Mouse (Mus musculus) lung, embryonic 14.5 days (tissue): ENCODE data around the gene Cflar. TPM values are rescaled to one million over a fixed set of nuclear protein-coding genes. Genes with fewer than 3 reads are reported as not detected.

Experiments used
- ATAC-seq: fragments of 200-750 bp; cut with Nextera tagmentation; 2 replicates; pipeline ENCODE4 v1.8.0; 2017; ENCODE audit warnings: mild to moderate bottlenecking, moderate TSS enrichment, moderate library complexity; ENCODE audit not compliant: insufficient read depth
- DNase-seq: peaks from one replicate; pipeline ENCODE4 v3.0.0-alpha.2; 2015
- H3K27ac ChIP-seq: fragments of 300-500 bp; sonication (generic); 2 replicates; pipeline ENCODE4 v1.5.1; 2014; ENCODE audit warnings: low read depth, mild to moderate bottlenecking, moderate library complexity
- H3K27me3 ChIP-seq: fragments of 300-500 bp; sonication (generic); 2 replicates; pipeline ENCODE4 v1.6.1; 2014; ENCODE audit warnings: low read length, control low read depth; ENCODE audit not compliant: insufficient read depth
- H3K36me3 ChIP-seq: fragments of 300-500 bp; sonication (generic); 2 replicates; pipeline ENCODE4 v1.6.1; 2014; ENCODE audit warnings: control low read depth; ENCODE audit not compliant: insufficient read depth
- H3K4me1 ChIP-seq: fragments of 300-500 bp; sonication (generic); 2 replicates; pipeline ENCODE4 v1.6.1; 2014; ENCODE audit warnings: antibody characterized with exemption, control low read depth; ENCODE audit not compliant: insufficient read depth
- H3K4me2 ChIP-seq: fragments of 300-500 bp; sonication (generic); 2 replicates; pipeline ENCODE4 v1.6.1; 2014; ENCODE audit warnings: mild to moderate bottlenecking
- H3K4me3 ChIP-seq: fragments of 300-500 bp; sonication (generic); 2 replicates; pipeline ENCODE4 v1.5.1; 2014; ENCODE audit warnings: low read depth, low read length
- H3K9ac ChIP-seq: fragments of 300-500 bp; sonication (generic); 2 replicates; pipeline ENCODE4 v1.6.1; 2014
- H3K9me3 ChIP-seq: fragments of 300-500 bp; sonication (generic); 2 replicates; pipeline ENCODE4 v1.6.1; 2016; ENCODE audit warnings: low read depth, low read length, control low read depth
- CTCF ChIP-seq: IDR thresholded peaks from 2 replicates; pipeline ENCODE4 v1.5.1; 2016; ENCODE audit warnings: antibody characterized with exemption, low read depth
- WGBS: fragments of 180-500 bp; shearing (Covaris S2); extraction: QIAGEN DNeasy Blood & Tissue Kit; methylation state at CpG from one replicate; pipeline ENCODE4 v1.1.7; 2014; 5-methylcytosine and 5-hydroxymethylcytosine counted together
- polyA plus RNA-seq: library from polyadenylated mRNA; unstranded; fragments of >200 nt; fragmentation: Nextera tagmentation; extraction: Ambion mirVana; gene quantifications from 2 replicates; pipeline ENCODE4 v1.2.1, GENCODE M21; 2014

Gene Cflar
- polyA plus RNA-seq, 1 experiment from 2014 or later, result 35.9 TPM

DNA sequence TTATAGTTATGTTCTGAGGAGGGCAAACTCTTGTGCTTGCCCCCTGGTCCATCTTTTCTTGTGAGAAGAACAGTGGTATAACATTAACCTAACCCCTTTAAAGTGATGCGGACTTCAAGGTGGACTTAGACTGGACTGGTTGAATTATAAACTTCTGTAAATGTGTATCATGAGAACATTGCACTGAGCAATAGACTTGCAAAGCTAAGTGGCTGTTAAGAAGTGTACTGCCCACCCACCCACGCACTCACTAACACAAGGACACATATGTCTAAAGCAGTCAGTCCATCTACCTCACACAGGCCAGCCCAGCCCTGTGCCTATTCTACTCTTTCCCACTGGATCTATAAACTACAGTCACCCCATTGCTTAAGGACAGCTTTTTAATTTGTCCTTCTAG, 22.3 kb downstream of the Cflar start:
- Histone ChIP-seq H3K27me3 (no peaks in the 10 kb centered on the region), H3K9ac (no peak overlapping the region), H3K36me3 (peaks cover 69% of the 10 kb centered on the region), H3K9me3 (no peaks in the 10 kb centered on the region), H3K4me1 (no peaks in the 10 kb centered on the region), H3K4me2 (no peak overlapping the region), H3K4me3 (no peak overlapping the region), H3K27ac (no peak overlapping the region)
- TF ChIP-seq CTCF, result no peak
- ATAC-seq (no peak), DNase-seq (no peak)
- 86% methylated on average over 2 of the region's 2 CpGs for WGBS

DNA sequence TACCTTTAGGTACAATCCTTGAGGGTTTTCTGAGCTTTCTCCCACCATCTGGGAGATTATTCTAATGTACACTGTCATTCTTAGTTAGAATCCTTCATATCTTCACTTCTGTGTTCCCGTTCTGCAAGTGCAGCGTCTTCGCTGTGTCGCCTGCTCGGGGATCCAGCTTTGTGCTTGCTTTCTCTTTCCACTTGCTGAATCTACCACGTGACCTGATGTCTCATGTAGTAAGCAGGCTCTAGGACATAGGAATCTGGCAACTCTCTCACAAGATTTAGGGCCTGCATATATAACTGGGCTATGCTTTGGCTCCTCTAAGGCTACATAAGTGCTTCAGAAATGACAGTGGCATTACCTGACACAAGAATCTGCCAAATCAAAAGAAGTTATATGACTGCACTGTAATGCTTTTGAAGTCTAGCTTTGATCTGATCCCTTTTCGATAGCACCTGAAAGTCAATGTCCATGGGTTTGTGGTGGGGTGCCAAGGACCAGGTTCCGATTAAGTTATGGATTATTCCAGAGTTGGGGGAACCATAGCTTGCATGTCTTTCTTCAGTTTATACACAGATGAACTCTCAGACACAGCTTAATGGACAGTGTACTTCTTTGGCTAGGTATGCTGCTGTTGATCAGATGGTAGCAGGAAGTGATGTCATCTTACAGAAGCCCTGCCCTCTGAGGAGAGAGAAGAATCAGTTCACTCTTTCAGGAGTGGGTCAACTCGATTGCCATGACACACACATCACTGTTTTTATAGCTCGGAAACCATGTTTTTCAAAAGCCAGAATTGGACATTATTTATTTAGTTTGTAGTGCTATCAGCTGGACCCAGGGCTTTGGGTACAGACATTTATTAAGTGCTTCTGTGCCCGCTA, 23.0 kb downstream of the Cflar start:
- Histone ChIP-seq H3K27me3 (no peaks in the 10 kb centered on the region), H3K4me2 (no peak overlapping the region), H3K9me3 (no peaks in the 10 kb centered on the region), H3K4me1 (no peaks in the 10 kb centered on the region), H3K27ac (no peak overlapping the region), H3K36me3 (peaks cover 67% of the 10 kb centered on the region), H3K4me3 (no peak overlapping the region), H3K9ac (no peak overlapping the region)
- DNase-seq (no peak), ATAC-seq (no peak)
- WGBS, result 87% methylated on average over 11 of the region's 11 CpGs
- TF ChIP-seq CTCF, result no peak

DNA sequence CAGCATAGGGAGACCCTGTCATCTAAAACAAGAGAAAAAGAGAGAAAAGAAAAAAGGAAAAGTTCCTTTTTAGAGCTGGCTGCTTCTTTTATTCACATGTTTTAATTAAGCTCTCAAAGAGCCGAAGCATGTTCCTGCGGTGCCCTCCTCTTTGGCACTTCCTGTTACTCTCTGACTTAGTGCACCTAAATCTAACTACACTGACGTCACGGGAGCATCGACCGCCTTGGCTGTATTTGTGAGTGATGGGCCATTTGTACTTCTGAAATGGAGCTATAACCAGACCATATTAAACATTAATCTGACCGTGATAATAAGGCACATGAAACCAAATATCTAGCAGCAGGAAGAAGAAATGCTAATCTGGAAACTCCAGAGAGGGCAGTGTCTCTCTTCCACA, 24.7 kb downstream of the Cflar start:
- Histone ChIP-seq H3K4me3 (no peak overlapping the region), H3K27ac (no peak overlapping the region), H3K27me3 (no peaks in the 10 kb centered on the region), H3K36me3 (peaks cover 74% of the 10 kb centered on the region), H3K9me3 (no peaks in the 10 kb centered on the region), H3K4me2 (no peak overlapping the region), H3K9ac (no peak overlapping the region), H3K4me1 (no peaks in the 10 kb centered on the region)
- no peak for TF ChIP-seq CTCF
- ATAC-seq (no peak), DNase-seq (no peak)
- 86% methylated on average over 7 of the region's 7 CpGs for WGBS

- Histone ChIP-seq H3K4me1 (no peaks in the 10 kb centered on the region), H3K36me3 (peaks cover 76% of the 10 kb centered on the region), H3K9ac (no peak overlapping the region), H3K9me3 (no peaks in the 10 kb centered on the region), H3K27me3 (no peaks in the 10 kb centered on the region), H3K4me2 (no peak overlapping the region), H3K4me3 (no peak overlapping the region), H3K27ac (no peak overlapping the region)
- WGBS, result 84% methylated on average over 22 of the region's 22 CpGs
- DNase-seq (no peak), ATAC-seq (no peak)
- TF ChIP-seq CTCF, result no peak
These were observed 25.7 kb downstream of the Cflar start for GRCm38 (mm10) chr1:58736968-58737367.

DNA sequence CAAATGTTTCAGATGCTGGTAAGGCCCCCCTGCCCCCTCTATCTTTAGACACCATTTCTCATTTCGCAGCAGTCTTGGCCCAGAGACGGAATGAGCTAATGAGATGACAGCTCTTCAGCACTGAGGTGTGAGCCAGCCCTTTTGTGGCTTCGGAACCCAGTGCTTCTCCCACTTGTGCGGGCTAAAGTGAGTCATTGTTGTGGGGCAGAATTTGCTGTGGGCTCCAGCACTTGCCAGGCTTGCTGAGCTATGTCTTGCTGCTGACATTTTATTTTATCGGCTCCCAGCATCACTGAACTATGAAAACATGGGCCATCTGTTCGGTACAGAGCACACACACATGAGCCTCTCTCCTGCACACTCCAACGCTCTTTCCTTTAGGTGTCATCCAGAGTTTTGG, 28.2 kb downstream of the Cflar start:
- peaks cover 88% of the 10 kb centered on the region for H3K36me3 ChIP-seq
- H3K27me3 ChIP-seq, result no peaks in the 10 kb centered on the region
- no peak overlapping the region for H3K9ac ChIP-seq
- H3K4me2 ChIP-seq, result no peak overlapping the region
- WGBS, result 89% methylated on average over 7 of the region's 7 CpGs
- ATAC-seq, result no peak
- no peak overlapping the region for H3K27ac ChIP-seq
- H3K9me3 ChIP-seq, result no peaks in the 10 kb centered on the region
- no peak for DNase-seq
- TF ChIP-seq CTCF, result no peak
- H3K4me3 ChIP-seq, result no peak overlapping the region
- no peaks in the 10 kb centered on the region for H3K4me1 ChIP-seq

- H3K9ac ChIP-seq, result no peak overlapping the region
- no peak overlapping the region for H3K4me3 ChIP-seq
- H3K27me3 ChIP-seq, result no peaks in the 10 kb centered on the region
- no peak overlapping the region for H3K4me2 ChIP-seq
- no peaks in the 10 kb centered on the region for H3K9me3 ChIP-seq
- no peak overlapping the region for H3K27ac ChIP-seq
- WGBS, result 65% methylated on average over 5 of the region's 5 CpGs
- ATAC-seq (no peak), DNase-seq (no peak)
- TF ChIP-seq CTCF, result no peak
- H3K4me1 ChIP-seq, result no peaks in the 10 kb centered on the region
- peaks cover 86% of the 10 kb centered on the region for H3K36me3 ChIP-seq
These were observed 31.3 kb downstream of the Cflar start for GRCm38 (mm10) chr1:58742571-58743021.

GRCm38 (mm10) chr1:58743252-58743651, 31.9 kb downstream of the Cflar start:
- Histone ChIP-seq H3K27ac (no peak overlapping the region), H3K4me3 (no peak overlapping the region), H3K4me2 (no peak overlapping the region), H3K9ac (no peak overlapping the region), H3K27me3 (no peaks in the 10 kb centered on the region), H3K9me3 (no peaks in the 10 kb centered on the region), H3K36me3 (peaks cover 88% of the 10 kb centered on the region), H3K4me1 (no peaks in the 10 kb centered on the region)
- ATAC-seq, result no peak
- 80% methylated on average over 6 of the region's 6 CpGs for WGBS
- DNase-seq, result peak; percentile 14
- TF ChIP-seq CTCF, result no peak
